Mouse (Mus musculus): ENCODE measurements around the gene Cdc5l.

DNA sequence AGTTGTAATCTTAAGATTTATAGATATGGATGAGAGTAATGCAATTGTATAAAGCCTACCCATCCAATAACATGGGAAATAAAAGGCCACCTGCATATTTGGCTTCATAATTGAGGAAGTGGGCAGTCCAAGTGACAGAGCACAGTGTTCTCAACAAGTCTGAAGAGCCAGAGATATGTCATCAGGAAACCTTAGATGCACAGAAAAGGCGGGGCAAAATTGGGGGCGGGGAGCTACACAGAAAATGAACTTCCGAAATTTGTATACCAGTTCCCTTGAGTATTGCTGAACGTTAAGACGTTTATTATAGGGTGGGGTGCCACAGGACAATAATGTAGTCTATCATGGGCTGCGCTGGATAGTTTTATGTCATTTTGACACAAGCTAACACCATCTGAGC lies 16.6 kb upstream of the Cdc5l start:
- TF ChIP-seq POLR2A (IDR thresholded peaks at IDR 0.05; ENCODE audit: insufficient read depth, low read length): no peak
- no peak for TF ChIP-seq EP300 (IDR thresholded peaks at IDR 0.05; ENCODE audit: insufficient read depth, low read depth, low read length)
